Mouse (Mus musculus) left cerebral cortex, postnatal 25 days (tissue): Measurements from ENCODE around the gene Npepps. TPM values are rescaled to one million over a fixed set of nuclear protein-coding genes. Genes with fewer than 3 reads are reported as not detected.
A peak's percentile ranks its signal among the peaks of the same experiment; 100 is the strongest.
"Not testable (repeated sequence)": the region's sequence is repeated elsewhere in the genome, so short reads cannot be mapped to it uniquely, and the experiment has no call there.

ENCODE experiments used
- DNase-seq, 2 experiments: peaks; one replicate each; pipeline ENCODE4 v3.0.0; 2022; ENCODE audit warnings: low spot score in 2 of 2, mixed read lengths in 1 of 2
- intact Hi-C: fragments of 180-260 bp; cut with DNase I; formaldehyde crosslinking; loops from one replicate; pipeline ENCODE4 v1.15.1; 2025
- total RNA-seq, 2 experiments: library from RNA; stranded (reverse); gene quantifications; 2 replicates each; pipeline ENCODE4 v1.2.3; 2021

The Npepps gene
- 100 to 1,000 TPM; 133 to 134 TPM for total RNA-seq

GRCm38 (mm10) chr11:97280216-97280861 lies at the start of gene Npepps:
Gene Npepps, minus strand, starts transcription at chr11:97280638.
- intact Hi-C loops: loop anchor here (1.0 kb wide), 1 partner anchor 31 kb away; no protein-coding TSS in a partner anchor
- DNase-seq: peak; percentile 64 to 68

- intact Hi-C loops: no loop called here
- DNase-seq: peak; percentile 50 to 62
Observed at GRCm38 (mm10) chr11:97328148-97328547, 47.7 kb upstream of the Npepps start.

DNA sequence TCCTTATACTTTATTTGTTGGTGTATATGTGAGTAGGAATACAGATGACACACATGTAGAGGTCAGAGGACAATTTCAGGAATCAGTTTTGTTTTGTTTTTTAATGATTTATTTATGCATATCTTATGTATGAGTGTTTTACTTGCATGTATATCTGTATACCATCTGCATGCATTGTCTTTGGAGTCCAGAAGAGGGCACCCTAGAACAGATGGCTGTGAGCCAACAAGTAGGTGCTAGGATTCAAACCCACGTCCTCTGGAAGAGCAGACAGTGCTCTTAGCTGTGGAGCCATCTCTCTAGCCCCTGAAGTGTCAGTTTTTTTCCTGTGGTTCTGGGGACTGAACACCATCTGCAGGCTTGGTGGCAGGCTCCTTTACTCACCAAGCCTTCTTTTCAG lies 44.8 kb upstream of the Npepps start:
- no peak for DNase-seq
- intact Hi-C loops: no loop called here

DNA sequence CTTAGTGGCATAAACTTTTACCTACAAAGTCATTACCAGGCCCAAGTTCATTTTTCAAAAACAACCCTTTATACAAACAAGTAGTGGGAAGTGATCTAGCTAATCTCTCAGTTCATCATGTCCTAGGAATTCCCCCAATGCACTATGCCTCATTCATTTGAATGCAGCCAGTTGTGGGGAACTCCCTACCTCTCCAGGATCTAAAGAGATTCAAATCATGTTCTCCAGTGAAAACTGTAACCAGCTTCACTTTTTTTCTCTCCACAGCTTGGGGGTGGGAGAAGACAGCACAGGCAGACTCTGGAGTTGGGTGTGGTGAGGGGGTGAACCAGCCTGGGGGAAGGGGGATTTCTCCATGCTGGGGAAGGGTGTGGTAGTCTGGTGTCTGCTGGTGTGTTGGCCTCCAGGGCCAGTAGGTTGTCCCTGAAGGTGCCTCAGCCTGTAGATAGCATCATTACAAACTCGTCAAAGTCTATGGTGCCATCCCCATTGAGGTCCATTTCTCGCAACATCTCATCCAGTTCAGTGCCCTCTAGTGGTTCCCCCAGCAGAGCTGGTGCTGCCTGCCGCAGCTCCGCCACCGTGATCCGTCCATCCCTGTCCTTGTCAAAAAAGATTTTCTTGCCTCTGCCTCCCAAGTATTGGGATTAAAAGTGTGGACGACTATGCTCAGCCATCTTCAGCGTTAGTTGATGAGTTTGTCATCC lies 41.6 kb upstream of the Npepps start:
- intact Hi-C loops, DNase-seq: not testable (repeated sequence)

DNA sequence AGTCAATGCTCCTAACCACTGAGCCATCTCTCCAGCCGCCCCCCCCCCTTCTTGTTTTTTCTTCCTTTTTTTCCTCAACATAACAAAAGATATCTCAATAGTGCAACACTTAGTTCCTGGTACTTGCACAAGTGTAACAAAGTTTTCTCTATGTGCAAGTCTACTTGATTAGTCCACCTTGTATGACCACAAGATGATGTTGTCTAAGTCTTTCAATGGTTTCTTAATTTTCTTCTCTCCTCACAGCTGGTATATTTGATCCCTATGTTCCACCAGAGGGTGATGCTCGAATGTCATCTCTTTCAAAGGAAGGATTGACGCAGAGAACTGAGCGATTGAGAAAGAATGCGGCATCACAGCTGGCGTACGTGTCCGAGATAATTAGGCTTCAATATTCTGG lies 40.8 kb upstream of the Npepps start:
- intact Hi-C loops: no loop called here
- no peak for DNase-seq

- peak; percentile 99 for DNase-seq
- intact Hi-C loops: no loop called here
Observed at GRCm38 (mm10) chr11:97315504-97316503, 35.4 kb upstream of the Npepps start, which contains the start of gene Mrpl45. Gene Mrpl45, plus strand, starts transcription at chr11:97315716.

DNA sequence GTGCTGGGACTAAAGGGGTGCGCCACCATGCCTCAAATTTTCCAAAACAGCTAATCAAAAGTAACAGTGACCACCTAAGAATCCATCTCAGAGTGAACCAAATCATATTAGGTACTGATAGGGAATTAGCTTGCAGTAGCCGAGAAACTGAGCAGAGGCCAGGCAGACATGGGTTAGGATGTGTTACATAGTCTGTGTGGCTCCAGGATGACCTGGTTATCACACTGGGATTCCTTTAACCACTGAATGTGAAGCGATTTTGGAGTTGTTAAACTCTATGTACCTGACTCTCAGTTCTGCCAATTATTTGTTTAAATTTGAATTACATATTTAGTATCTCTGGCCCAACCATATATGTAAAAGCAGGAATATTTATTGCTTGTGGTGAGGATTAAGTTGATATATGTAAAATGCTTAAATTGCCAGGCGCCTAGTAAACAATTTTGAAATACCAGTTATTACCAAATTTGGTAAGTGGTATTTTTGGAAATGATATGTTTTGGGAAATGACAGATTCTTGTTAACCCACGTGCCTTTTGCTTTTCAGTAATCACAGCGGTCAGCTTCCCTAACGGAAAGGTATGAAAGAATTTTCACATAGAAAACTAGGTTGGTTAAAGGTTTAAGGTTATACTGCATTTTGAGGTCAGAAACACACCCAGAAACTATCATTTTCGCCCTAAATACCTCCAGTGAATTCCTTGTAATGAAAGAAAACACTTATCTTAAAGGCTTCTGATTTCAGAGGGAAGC lies 34.5 kb upstream of the Npepps start:
- intact Hi-C loops: loop anchor here (5.0 kb wide), 2 partner anchors 73 to 118 kb away; no protein-coding TSS in a partner anchor
- DNase-seq: no peak

- intact Hi-C loops: loop anchor here (5.0 kb wide), 2 partner anchors 72 to 117 kb away; no protein-coding TSS in a partner anchor
- no peak for DNase-seq
Observed at GRCm38 (mm10) chr11:97314110-97314509, 33.7 kb upstream of the Npepps start.

DNA sequence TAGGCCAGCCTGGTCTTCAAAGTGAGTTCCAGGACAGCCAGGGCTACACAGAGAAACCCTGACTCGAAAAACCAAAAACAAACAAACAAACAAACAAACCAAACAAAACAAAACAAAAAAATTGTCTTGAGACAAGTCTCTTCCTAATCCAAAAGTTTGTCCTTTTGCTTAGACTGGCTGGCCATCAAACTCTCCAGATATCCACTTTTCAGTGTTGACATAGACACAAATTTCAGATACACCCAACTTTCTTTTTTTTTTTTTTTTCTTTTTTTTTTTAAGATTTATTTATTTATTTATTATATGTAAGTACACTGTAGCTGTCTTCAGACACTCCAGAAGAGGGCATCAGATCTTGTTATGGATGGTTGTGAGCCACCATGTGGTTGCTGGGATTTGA lies 32.4 kb upstream of the Npepps start:
- DNase-seq: not testable (repeated sequence)
- intact Hi-C loops: loop anchor here (5.0 kb wide), 2 partner anchors 71 to 116 kb away; no protein-coding TSS in a partner anchor

GRCm38 (mm10) chr11:97310895-97311631 lies 30.6 kb upstream of the Npepps start:
- DNase-seq: peak; percentile 16 to 31
- intact Hi-C loops: loop anchor here (1.0 to 5.0 kb wide), 3 partner anchors 31 to 114 kb away; partner anchors contain the start of gene Npepps

- peak; percentile 75 to 88 for DNase-seq
- intact Hi-C loops: loop anchor here (5.0 kb wide), 2 partner anchors 68 to 113 kb away; no protein-coding TSS in a partner anchor
Observed at GRCm38 (mm10) chr11:97309911-97310571, 29.6 kb upstream of the Npepps start.

GRCm38 (mm10) chr11:97309451-97309836 lies 29.0 kb upstream of the Npepps start:
- intact Hi-C loops: no loop called here

DNA sequence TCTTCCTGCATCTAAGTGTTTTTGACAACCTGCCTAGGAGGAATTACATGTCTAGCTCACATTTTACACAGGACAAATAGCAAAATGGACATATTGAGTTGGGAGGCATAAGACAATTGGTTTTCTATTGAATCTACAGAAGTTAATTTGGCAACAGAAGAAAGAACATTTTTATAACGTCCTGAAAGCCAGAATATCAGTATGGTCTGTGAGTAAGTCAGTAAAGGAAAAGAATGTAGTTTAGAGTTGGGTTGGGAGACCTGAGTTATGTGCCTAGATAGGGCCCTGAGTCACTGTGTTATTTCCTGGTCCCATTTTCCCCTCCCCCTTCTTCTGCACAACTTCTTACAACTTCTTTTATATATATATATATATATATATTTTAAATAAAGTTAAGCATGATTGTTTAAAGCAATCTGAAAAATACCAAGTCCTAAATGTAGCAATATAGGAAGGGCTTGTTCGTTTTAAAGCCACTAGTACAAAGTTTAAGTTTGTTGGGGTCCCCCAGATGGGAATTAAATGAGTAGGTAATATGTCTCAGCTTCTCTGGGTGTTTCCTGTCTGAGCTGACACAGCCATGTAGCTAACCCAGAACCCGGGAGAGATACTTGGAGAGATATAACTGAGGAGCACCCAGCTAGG lies 28.5 kb upstream of the Npepps start:
- intact Hi-C loops: no loop called here
- no peak for DNase-seq

More at GRCm38 (mm10) chr11:97309451-97309836, 29.0 kb upstream of the Npepps start:
- peak in 1 of 2 experiments; percentile 35 for DNase-seq

- intact Hi-C loops: no loop called here
- DNase-seq: no peak
Observed at GRCm38 (mm10) chr11:97307294-97308069, 27.0 kb upstream of the Npepps start.

DNA sequence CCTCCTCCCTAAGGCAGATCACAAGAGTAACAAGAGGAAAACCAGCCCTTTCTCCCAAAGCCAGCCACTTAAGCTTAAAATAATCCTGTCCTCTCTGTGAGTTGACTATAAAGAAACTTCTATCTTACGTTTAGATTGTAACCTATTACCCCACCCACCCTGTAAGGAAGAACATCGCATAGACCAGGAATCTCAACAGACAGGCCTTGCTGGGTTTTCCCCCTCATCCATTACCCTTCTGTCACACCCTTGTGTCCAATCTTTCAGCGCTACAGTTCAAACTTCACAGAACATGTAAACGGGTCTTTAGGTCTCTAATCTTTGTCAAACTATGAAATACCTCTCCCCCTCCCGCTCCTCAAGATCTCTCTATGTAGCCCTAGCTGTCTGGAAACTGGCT lies 24.2 kb upstream of the Npepps start:
- intact Hi-C loops: no loop called here
- DNase-seq: no peak

DNA sequence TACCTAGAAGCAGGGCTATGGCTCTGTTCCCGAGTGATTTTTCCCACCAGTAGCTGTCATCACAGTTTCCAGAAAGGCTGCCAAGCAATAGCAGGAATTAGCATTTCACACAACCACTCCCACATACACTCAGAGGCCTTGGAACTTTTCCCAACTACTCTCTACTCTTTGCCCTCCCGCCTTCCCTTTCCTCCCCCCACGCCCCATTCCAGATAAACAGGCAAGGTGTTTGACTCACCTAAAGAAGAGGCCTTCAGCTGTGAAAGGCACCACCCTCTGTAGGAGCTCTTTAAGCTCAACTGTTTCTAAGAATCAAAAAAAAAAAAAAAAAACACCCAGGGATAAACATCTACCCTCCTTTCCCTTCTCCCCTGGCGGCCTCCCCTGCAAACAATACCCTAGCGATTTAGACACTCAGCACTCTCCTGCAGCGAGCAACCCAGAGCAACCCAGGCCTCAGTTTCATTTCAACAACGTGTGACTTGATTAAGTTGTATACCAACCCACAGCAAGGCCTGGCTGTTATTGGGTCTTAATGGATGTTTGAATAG lies 21.9 kb upstream of the Npepps start:
- peak in 1 of 2 experiments; percentile 60 for DNase-seq

More for the DNA sequence above, 21.9 kb upstream of the Npepps start:
- intact Hi-C loops: no loop called here
